Mouse (Mus musculus): ENCODE measurements around the gene Eif4e3.

Gene Eif4e3

DNA sequence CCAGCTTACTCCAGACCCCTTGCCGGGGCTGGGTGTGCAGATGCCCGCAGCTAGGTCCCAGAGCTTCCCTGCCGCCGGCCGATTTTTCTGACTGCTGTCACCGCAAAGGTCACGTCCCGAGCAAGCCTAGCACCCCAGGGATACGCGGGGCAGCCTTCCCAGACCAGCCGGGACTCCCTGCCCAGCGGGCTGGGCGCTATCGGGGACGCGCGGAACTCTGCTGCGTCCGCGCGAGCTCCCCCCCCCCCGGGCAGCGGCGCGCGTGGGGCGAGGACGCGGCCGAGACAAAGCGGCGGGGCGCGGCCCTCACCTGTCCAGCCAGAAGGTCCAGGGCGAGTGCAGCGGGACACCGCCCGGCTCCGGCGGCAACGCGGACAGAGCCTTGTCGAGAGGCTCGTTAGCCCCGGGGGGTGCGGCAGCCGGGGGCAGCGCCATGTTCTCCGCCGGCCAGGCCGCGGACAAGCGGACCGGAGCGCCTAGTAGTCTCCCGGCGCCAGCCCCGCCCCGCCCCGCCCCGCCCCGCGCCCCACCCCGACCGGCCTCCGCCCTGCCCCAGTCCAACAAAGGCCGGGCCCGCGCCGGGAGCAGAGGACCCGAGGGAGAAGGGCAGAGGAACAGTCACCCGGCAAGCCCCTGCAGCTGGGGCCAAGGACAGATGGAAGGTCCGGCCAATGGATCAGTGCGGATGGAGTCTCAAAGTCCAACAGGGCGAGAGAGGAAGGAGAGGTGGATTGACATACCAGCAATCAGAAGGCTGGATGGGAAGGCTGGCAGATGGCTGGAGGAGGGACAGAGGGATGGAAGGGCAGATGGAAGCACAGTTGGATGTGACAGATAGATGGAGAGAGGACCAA is at the start of gene Eif4e3, which contains the start of gene Gm20696:
Gene Eif4e3, minus strand, starts transcription at position 454 of the 854 bp plus-strand sequence.
Gene Gm20696, minus strand, starts transcription at position 480 of the 854 bp plus-strand sequence.
- peak; percentile 34 for DNase-seq (ENCODE audit: low read depth, low spot score)

DNA sequence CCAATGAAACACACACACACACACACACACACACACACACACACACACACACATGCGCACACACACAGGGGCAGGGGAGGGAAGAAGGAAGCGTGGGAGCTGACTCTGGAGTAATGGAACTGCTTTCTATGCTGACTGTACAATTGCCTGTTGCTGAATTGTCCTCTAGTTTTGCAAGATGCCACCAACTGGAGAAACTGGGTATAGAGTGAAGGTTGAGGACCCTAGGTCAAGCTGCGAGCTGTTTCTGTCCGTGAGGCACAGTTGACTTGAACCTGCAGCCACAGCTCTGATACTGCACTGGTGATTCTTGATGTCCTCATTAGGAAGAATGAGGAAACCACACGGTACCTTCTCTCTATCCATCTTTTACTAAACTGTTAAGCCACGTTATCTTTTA is 49.3 kb upstream of the Eif4e3 start:
- no peak for DNase-seq (ENCODE audit: low read depth, low spot score)

DNA sequence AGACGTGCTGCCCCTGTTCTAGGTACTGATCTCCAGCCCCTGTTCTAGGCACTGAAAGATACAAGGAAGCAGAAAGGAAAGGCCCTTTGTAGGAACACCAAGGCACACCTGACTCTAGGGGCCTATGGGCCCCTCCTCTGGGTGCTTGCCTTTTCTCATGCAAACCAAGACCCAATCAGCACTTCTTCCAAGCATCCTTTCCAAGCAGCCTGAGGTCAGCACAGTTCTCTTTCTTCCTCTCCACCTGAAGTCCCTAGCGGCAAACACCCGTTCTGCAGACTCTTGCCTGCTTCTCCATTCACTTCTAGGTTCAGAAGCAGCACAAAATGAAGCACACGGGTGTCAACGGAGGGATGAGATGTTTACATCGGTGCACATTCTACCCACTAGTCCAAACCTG is 48.6 kb upstream of the Eif4e3 start:
- DNase-seq (ENCODE audit: low read depth, low spot score): no peak

DNA sequence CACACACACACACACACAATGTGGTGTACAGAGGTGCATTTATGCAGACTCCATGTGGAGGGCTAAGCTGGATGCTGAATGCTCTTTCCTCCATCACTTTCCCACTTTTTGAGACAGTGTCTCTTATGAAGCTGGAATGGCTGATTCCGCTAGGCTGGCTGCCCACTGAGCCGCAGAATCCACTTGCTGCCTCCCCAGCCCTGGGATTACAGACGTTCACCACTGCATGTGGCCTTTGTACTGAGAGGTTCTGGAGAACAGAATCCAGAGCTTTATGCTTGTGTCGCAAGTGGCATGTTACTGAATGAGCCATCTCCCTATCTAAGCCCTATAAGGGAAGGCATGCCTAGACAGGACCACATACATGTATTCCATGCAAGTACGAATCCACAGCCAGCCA is 46.7 kb upstream of the Eif4e3 start:
- DNase-seq (ENCODE audit: low read depth, low spot score): no peak

DNA sequence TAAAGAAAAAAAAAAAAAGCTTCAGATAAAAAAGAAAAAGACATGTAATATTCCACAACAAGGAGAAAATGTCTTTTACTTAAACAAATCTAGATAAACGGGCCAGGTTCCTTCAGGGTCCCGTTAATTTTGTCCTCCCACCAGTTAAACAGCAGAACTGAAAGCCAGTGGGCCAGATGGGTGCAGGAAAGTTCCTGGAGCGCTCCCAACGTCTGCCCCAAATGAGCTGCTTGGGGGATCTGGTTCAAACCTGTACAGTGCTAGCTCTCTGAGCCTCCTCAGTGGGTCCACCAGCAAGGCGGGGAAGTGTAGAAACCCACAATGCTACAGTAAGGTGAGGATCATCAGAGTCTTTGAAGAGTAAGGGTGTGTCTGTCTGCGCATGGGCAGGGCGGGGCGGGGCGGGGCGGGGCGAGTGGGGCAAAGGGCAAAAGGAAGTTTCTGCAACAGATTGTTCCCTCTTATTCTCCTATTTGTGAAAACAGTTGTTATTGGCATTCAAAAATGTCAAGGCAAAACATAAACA is 45.1 kb upstream of the Eif4e3 start:
- DNase-seq (ENCODE audit: low read depth, low spot score): no peak

DNA sequence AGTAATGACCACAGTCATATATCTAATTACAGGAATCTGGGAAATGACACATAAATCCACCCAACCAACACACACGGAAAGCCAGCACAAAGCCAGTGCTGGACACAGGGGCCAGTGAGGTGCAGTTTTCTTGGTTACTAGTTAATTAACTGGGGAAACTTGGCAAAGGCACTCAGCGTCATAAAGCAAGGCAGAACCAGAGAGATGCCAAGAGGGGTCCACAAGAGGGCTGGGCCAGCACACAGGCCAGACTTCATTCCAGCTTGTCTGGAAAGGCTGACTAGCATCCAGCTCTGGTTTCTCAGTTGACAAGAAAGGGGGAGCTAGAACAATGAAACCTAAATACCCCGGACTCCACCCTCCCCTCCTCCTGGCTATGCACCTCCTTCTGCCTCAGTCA is 33.9 kb upstream of the Eif4e3 start:
- no peak for DNase-seq (ENCODE audit: low read depth, low spot score)

DNA sequence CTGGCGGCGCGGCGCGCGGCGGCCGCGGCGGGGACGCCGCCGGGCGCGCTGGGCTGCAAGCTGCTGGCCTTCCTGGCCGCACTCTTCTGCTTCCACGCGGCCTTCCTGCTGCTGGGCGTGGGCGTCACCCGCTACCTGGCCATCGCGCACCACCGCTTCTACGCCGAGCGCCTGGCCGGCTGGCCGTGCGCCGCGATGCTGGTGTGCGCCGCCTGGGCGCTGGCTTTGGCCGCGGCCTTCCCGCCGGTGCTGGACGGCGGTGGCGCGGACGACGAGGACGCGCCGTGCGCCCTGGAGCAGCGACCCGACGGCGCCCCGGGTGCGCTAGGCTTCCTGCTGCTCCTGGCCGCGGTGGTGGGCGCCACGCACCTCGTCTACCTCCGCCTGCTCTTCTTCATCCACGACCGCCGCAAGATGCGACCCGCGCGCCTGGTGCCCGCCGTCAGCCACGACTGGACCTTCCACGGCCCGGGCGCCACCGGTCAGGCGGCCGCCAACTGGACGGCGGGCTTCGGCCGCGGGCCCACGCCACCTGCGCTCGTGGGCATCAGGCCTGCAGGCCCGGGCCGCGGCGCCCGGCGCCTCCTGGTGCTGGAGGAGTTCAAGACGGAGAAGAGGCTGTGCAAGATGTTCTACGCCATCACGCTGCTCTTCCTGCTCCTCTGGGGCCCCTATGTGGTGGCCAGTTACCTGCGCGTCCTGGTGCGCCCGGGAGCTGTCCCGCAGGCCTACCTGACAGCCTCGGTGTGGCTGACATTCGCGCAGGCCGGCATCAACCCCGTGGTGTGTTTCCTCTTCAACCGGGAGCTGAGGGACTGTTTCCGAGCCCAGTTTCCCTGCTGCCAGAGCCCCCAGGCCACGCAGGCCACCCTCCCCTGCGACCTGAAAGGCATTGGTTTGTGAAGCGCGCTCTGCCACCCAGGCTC is 26.6 kb upstream of the Eif4e3 start:
- DNase-seq (ENCODE audit: low read depth, low spot score): no peak

DNA sequence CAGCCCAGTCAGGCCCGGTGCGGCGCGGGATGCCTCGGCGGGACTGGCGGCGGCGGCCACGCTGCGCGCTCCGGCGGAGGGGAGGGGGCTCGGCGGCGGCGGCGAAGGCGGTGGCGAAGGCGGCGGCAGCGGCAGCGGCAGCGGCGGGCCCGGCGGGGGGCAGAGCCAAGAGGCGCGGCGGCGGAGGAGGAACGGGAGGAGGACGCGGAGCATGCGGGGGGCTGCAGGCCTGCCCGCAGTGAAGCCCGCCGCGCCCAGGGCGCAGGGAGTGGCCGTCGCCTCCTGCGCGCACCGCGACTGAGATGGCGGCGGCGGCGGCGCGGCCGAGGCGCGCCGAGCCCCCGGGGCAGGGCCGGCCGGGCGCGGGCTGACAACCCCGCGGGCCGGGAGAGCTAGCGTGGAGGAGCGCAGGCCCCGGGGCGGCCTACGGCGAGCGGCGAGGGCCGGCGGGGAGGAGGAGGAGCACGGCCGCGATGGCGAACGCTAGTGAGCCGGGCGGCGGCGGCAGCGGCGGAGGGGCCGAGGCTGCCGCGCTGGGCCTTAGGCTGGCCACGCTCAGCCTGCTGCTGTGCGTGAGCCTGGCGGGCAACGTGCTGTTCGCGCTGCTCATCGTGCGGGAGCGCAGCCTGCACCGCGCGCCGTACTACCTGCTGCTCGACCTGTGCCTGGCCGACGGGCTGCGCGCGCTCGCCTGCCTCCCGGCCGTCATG is 25.8 kb upstream of the Eif4e3 start, which contains the start of gene Gpr27:
Gene Gpr27, plus strand, starts transcription at position 474 of the 710 bp plus-strand sequence.
- no peak for DNase-seq (ENCODE audit: low read depth, low spot score)

DNA sequence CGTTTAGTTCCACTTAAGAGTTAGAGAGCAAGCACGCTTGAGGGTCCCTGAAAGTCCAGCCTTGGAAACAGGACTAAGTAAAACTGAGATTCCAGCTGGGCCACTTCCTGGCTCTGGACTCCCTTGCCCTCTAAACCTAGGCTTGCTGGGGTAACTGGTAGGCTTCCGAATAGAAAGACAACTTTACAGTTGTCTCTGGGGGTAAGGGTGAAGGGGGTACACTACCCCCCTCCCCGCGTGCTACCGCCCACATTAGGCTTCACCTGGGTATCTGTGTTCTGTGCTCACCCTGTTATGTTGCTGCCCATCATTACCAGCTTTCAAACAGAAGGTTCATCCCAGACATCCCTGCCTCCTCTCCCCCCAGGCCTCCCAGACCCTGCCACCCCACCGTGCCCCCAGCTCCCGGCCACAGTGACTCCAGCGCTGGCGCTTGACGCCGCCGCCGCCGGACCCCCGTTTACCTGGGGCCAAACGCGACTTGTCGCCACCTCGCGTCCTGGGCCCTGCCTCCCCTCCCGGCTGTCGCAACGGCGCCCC is 25.2 kb upstream of the Eif4e3 start:
- no peak for DNase-seq (ENCODE audit: low read depth, low spot score)

DNA sequence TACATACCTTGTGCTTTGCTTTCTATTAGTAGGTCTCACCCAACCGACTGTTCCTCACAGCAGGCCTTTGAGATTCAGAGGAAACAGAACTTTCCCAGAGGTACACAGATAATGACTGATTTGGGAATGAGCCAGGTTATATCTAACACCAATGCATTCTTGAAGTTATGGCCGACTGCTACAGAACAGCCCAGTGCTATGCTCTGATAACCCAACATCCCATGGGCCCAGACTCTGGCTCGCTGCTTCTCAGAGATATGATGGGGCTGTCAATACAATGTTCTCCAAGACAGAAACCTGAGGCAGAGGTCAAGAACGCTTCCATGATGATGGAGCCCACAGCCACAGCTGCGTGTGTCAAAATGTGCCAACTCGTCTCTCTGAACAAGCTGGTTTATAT is 21.9 kb upstream of the Eif4e3 start:
- DNase-seq (ENCODE audit: low read depth, low spot score): no peak

DNA sequence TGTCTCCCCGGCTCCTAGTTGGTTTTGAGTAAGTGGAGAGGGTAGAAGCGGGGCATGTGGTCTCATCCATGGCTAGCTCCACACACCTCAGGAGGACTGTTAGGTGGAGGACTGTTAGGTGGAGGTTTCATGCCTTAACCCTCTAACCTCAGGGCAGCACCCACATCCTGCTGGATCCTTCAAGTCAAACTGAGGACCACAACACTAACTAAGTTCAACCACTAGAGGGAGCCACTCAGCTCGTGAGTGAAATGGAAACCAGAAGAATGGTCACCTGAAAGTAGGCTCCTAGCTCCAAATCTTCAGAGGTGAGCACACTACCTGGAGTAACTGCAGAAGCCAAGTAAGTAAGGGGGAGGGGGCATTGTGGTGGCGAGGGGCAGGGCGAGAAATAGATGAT is 18.3 kb upstream of the Eif4e3 start:
- DNase-seq (ENCODE audit: low read depth, low spot score): no peak

DNA sequence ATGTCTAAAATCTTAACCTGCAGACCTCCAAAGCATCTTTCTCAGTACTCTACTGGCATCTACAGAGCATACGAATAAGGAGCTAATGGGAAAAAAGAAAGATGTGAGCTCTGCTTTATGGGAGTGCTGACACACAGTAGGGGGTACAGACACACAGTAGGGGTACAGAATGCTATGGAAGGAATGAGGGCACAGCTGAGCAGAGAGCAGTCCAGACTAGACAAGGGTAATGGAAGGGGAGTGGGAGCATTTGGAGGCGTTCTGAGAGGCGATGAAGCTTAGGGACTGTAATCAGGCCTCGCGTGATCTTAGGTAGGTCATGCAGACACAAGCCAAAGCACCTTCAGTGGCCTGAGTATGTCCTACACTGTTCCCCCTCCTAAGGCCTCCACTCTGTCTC is 17.4 kb upstream of the Eif4e3 start:
- DNase-seq (ENCODE audit: low read depth, low spot score): no peak

DNA sequence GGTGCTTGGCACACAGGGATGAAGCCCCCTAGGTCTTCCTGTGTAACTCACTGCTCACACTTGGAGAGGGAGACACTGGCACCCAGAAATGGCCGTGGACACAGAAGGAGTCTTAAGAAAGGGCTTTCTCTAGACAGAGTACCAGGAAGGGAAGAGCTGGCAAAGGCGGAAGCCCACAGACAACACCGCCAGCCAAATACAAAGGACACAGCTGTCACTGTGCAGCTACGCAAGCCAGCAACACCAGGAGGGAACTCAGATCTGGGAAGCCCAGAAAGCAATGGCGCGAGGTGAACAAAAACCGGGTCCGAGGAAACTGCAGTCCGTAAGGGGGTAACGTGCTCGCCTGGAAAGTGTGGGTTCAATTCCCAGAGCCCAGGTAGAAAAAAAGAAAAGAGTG is 11.5 kb upstream of the Eif4e3 start:
- no peak for DNase-seq (ENCODE audit: low read depth, low spot score)

DNA sequence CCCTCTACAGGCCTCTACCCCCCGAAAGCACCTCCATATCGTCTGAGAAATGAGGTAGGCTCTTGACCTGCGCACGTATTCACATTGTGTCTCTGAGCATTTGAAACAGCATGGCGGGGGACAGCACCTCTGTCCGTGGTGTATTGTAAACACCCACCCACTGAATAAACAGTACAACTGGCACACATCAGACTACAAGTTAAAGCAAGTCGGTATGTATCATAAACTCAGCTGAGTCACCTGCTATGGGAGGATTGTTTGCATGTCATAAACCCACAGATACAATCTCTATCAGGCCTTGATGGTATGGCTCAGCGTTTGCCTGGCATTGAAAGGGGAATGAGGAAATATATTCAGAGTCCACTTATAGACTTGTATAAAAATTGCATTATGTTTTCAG is 10.8 kb upstream of the Eif4e3 start:
- no peak for DNase-seq (ENCODE audit: low read depth, low spot score)

DNA sequence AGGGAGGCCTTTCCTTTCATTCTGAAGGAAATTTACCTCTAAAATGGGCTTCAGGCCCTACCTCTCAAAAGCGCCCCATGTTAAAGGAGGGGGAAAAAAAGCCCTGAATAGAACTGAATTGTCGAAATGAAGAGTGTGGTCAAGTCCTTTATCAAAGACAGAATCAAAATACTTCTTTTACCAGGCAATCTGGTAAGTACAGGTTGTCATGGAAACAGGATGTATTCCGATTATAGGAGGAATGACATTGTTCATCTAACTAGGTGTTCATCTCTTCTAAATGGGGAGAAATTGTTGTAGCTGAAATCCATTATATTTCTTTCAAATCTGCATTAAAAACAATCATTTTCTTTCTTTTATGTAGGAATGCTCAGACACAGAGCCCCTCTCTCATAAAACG is 7.9 kb upstream of the Eif4e3 start:
- no peak for DNase-seq (ENCODE audit: low read depth, low spot score)

DNA sequence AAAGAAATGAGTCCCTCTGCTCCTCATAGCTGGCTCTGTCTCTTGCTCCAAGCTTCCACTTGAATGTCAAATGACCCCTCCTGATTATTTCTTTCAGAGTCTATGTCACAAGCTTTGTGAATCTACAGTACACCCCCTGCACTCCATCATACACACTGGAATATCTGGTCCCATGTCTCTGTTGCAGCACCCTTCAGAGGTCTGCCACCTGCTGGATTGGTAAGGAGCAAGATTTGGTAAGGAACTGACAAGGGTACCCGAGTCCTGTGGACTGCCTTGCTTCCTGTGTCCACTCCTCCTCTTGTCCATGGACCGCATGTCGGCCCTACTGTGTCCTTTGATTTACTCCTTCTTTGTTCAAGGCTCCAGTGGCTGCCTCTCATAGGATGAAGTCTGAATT is 5.2 kb upstream of the Eif4e3 start:
- no peak for DNase-seq (ENCODE audit: low read depth, low spot score)

DNA sequence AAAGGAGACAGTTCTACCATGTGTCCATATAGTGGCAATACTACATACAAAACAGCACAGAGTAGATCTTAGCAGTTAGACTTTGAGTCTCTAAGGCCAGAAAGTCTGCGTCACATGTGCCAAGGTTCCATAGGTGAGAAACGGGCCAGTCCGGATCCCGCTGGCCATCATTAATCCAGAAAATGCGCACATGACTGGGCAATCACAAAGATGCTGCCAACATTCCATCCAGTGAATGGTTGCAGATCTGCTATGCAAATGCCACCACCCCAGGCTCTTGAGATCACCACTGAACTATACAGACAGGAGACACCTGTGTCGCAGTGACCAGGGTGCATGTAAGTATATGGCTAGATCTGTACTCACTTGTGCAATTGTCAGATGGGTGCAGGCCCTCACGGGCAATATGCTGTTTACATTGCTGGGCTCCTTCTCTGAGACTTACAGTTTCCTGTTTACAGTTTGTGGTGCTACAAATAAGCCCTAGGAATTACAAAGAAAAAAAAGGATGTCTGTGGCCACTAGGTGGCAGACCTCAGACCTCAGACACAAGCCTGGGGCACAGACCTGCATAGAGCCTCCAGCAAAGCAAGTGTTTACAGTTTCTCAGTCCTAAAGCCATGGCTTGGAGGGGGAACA is 4.0 kb upstream of the Eif4e3 start:
- DNase-seq (ENCODE audit: low read depth, low spot score): no peak

DNA sequence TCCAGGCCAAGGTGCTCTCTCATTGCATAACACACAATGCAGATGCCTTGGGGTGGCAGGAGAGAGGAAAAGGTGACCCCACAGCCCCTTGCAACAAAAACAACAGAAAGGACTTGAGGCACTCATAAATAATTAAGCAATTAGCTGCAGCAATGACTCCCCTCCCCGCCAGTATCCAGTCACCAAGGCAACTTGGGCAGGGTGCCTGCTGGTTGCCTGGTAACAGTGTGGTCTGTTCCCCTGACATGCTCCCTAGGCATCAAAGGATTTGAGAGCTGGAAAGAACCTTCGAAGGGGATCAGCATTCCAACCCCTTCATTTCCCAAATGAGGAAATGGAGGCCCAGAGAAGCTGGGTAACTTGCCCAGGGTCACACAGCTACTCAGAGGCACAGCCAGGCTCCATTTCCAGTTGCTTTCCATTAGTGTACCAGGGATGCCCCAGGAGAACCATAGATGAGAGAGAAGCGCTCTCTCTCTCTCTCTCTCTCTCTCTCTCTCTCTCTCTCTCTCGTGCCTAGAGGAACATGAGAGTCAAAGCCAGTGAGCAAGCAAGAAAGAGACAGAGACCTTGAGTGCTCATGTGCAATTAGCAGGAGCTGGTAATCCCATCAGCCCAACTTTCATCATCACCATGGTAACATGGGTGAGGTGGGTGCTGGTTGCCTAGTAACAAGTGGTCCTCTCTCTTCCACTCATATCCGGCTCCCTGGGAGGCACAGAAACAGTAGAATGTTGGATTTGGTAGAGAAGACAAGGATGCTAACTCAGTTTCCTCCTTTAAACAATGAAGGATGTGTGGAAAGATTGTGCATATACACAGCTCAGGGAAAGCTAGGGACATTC is 3.1 kb upstream of the Eif4e3 start:
- DNase-seq (ENCODE audit: low read depth, low spot score): no peak

DNA sequence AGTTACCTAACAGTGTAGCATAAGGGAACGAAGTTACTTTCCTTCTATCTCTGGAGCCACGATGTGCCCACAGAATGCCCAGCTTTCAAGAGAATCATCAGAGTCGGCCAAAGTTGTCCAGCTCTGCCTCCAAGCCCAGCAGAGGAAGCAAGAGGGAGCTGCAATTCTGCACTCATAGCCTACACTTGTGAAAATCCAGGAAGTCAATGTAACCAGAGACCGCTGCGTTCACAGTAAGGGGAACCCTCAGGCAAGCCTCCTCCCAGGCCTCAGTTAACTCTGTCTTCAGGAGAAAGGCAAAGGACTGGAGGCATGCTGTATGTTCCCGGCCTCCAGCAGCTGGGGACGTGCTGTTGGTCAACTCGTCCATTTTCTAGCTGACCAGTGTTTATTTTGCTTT is 719 bp upstream of the Eif4e3 start:
- DNase-seq (ENCODE audit: low read depth, low spot score): no peak
